Mouse (Mus musculus): ENCODE results near the gene Lmtk3. TPM values are rescaled to one million over a fixed set of nuclear protein-coding genes. Genes with fewer than 3 reads are reported as not detected.

Lmtk3 gene
- polyA plus RNA-seq, 1 experiment from 2014 or later: 17.2 TPM

DNA sequence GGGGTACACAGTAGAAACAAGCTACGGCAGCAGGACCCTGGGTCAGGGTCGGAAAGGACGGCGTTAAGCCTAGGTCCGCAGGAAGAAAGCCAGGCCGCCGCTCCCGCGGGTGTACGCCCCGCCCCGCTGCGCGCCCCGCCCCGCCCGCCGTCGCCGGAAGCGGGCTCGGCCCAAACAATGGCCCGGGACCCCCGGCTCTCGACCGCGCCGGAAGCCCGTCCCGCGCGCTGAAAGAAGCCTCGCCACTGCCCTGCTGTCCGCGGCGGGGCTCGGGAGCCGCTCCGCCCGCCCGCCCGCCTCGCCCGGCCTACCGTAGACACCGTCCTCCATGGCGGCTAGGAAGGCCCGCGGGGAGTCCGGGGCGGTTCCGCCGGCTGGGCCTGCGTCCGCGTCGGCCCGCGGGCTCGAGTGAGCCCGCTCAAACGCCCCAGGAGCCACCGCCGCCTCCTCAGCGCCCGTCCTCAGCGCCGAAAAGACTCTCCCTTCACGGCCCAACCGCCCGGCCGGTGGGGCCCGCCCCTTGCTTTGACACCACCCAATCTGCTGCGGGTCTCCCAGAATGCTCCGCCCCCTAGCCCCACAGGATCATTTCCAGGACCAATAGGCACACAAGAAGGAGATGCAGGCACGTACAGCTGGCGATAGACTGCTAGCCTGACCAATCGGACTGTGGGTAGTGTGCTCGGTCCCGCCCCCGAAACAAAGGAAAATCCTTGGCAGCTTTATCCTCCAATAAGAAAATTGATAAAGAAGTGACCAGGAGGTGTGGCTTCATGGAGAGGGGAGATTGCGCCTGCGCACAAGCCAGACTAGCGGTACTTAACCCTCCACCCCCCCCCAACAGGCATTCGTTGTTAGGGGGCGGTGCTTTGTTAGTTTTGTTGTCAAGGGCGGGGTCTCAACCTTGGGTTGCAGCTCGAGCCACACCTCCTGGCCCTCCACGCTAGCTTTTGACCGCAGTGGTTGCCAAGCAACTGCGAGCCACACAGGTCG is 30.5 kb downstream of the Lmtk3 start, which contains the start of gene Cyth2:
Cyth2 (minus strand) TSS at position 795 of the 993 bp plus-strand sequence.
- ATAC-seq (ENCODE audit: low read depth): peak; percentile 99
- H3K4me3 ChIP-seq: peak within 1 kb of the TSS; percentile 91
- peak within 1 kb of the TSS; percentile 100 for H3K27ac ChIP-seq (replicated peaks)
- H3K4me1 ChIP-seq (replicated peaks): peaks cover 42% of the 10 kb centered on the region
- H3K4me2 ChIP-seq: peak within 1 kb of the TSS; percentile 96
- WGBS: under 1% methylated on average over 91 of the region's 92 CpGs
- H3K9me3 ChIP-seq: no peaks in the 10 kb centered on the region
- peaks cover 38% of the 10 kb centered on the region for H3K36me3 ChIP-seq
- peak within 1 kb of the TSS; percentile 100 for H3K9ac ChIP-seq
- H3K27me3 ChIP-seq: peaks cover 7% of the 10 kb centered on the region; the same call in 1 of the 2 replicates

DNA sequence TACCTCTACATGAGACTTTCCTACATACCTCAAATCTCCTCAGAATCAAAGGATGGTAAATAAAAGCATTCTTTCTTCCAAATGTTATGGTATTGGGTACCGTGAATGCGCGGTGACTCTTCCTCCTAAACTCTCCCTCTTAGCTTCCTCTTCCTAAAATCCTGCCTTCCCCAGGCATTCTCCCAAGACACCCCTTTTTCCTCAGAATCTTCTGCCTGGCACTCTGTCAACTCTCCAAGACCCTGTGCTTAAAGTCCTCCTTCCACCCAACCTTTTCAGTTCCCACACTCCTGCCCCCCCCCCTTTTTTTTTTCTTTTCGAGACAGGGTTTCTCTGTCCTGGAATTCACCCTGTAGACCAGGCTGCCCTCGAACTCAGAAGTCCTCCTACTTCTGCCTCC is 31.3 kb downstream of the Lmtk3 start:
- Histone ChIP-seq H3K36me3 (peaks cover 30% of the 10 kb centered on the region), H3K9ac (peak overlapping the region; percentile 45), H3K27me3 (peaks cover 7% of the 10 kb centered on the region), H3K9me3 (no peaks in the 10 kb centered on the region), H3K4me2 (peak overlapping the region; percentile 58), H3K27ac (replicated peaks) (peak overlapping the region; percentile 78), H3K4me3 (peak overlapping the region; percentile 35), H3K4me1 (replicated peaks) (peaks cover 38% of the 10 kb centered on the region)
- 4% methylated on average over 5 of the region's 5 CpGs for WGBS
- ATAC-seq (ENCODE audit: low read depth): no peak

DNA sequence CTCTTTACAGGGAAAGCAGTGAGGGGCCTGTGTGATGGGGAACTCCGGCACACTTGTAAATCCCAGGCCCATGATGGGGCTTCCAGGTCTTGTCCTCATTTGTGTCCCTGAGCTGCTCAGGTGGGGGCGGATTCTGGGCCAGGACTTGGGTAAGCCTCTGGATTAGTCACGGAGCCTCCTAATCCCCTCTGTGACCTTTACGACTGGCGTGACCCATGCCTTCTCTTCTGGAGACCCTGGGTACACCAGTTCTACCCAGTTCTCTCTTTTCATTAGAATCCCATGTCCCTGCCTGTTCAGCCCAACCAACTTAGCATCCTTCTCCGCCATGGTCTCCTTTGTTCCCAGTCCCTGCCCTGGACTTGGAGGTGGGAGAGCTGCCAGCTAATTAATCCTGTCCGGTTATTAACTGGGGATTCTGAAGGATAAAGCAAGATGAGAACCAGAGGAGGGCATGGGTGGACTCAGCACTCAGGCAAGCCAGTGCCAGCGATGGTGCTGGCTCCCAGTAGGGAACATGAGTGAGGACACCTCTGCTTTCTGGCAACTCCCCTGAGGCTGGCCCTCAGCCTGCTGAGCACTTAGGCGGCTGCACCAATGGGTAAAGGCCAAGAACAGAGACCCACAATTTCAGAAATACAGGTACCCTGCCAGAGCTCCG is 31.9 kb downstream of the Lmtk3 start:
- peaks cover 24% of the 10 kb centered on the region for H3K36me3 ChIP-seq
- peak overlapping the region; percentile 35; the same call in 1 of the 2 replicates for H3K4me3 ChIP-seq
- H3K4me1 ChIP-seq (replicated peaks): peaks cover 38% of the 10 kb centered on the region
- H3K9me3 ChIP-seq: no peaks in the 10 kb centered on the region
- H3K27ac ChIP-seq (replicated peaks): peak overlapping the region; percentile 78
- H3K9ac ChIP-seq: peak overlapping the region; percentile 45
- WGBS: 45% methylated on average over 10 of the region's 10 CpGs
- no peak for ATAC-seq (ENCODE audit: low read depth)
- peak overlapping the region; percentile 58 for H3K4me2 ChIP-seq
- H3K27me3 ChIP-seq: peaks cover 13% of the 10 kb centered on the region

DNA sequence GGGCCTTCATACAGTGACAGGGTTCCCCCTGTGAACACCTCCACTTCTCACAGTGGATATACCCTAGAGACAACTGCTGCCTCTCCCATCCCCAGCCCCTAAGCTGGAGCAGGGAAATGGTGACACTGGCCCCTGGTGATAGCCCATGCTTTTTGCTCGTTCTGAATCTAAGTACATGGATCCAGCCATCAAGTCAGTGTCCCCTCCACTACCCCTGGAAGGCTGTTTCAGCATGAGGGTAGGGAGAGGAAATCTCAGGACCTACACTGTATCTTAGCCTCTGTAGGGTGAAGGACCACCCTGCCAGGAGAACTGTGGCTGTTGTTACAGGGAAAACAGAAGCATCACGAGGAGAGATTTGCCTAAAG is 32.4 kb downstream of the Lmtk3 start:
- Histone ChIP-seq H3K9ac (no peak overlapping the region), H3K4me1 (replicated peaks) (peaks cover 38% of the 10 kb centered on the region), H3K27ac (replicated peaks) (peak overlapping the region; percentile 78; the same call in 1 of the 2 replicates), H3K4me3 (no peak overlapping the region), H3K9me3 (no peaks in the 10 kb centered on the region), H3K4me2 (no peak overlapping the region), H3K27me3 (peaks cover 17% of the 10 kb centered on the region), H3K36me3 (peaks cover 19% of the 10 kb centered on the region)
- ATAC-seq (ENCODE audit: low read depth): no peak
- 74% methylated on average over 2 of the region's 2 CpGs for WGBS

DNA sequence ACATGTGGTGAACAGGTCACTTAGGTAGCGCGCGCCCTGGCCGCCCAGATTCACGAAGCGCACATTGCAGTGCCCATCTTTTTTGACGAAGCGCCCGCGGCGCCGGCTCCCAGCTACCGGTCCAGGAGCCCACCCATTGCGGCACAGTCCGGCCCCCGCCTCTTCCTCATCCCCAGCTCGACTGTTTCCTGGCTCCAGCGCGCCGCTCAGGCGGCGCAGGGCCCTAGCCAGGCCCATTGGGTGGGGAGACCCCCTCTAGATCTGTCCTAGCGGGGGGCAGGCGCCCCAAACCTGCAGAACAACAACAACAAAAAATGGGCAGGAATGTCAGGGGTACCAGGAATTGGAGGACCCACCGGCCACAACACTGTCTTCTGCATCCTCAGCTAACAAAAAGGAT is 36.3 kb downstream of the Lmtk3 start:
- H3K36me3 ChIP-seq: peaks cover 22% of the 10 kb centered on the region
- H3K4me3 ChIP-seq: no peak overlapping the region
- peaks cover 13% of the 10 kb centered on the region for H3K4me1 ChIP-seq (replicated peaks)
- H3K27ac ChIP-seq (replicated peaks): no peak overlapping the region
- 0 out of 2 replicates have a peak overlapping the region, but pooled peaks have one; percentile 22 for H3K9ac ChIP-seq
- no peak for ATAC-seq (ENCODE audit: low read depth)
- 18% methylated on average over 25 of the region's 25 CpGs for WGBS
- peaks cover 18% of the 10 kb centered on the region for H3K27me3 ChIP-seq
- H3K9me3 ChIP-seq: no peaks in the 10 kb centered on the region
- peak overlapping the region; percentile 9; the same call in 1 of the 2 replicates for H3K4me2 ChIP-seq

DNA sequence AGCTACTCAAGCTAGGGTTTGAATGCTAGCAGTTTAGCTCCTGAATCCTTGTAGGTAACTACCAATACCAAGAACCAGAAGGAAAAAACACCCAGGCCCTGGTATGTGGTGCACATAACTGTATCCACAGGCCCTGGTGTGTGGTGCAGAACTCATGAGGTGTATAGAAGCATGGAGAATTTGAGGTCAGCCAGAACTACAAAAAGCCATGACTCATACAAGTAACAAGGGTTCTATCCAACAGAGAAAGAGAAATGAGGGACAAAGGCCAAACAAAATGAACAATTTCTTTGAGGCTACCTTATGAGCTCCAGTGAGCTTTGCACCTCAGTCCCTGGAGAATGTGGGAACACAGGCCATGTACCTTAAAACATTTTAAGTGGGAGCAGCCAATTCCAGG is 37.4 kb downstream of the Lmtk3 start:
- no peak overlapping the region for H3K27ac ChIP-seq (replicated peaks)
- no peak for ATAC-seq (ENCODE audit: low read depth)
- peaks cover 3% of the 10 kb centered on the region for H3K4me1 ChIP-seq (replicated peaks)
- no peak overlapping the region for H3K9ac ChIP-seq
- H3K9me3 ChIP-seq: no peaks in the 10 kb centered on the region
- H3K4me2 ChIP-seq: no peak overlapping the region
- H3K36me3 ChIP-seq: peaks cover 33% of the 10 kb centered on the region
- no peak overlapping the region for H3K4me3 ChIP-seq
- H3K27me3 ChIP-seq: peaks cover 18% of the 10 kb centered on the region

DNA sequence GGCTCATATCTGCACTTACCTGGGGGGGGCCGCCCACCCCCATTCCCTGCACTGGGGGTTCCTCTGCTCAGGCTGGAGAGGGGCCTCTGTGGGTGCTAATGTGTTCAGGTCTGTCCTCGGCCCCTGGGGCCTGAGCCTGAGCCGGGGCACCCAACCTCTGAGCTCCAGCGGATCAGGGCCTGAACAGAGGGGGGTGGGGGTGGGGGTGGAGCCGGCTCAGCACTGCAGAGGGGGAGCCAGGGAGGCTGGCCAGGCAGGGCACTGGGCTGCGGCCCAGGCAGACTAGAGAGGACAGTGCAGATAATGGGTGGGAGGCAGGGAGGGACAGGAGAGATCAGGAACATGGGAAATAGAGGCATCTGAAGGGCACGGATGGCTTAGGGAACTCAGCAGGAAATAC is 41.1 kb downstream of the Lmtk3 start, which contains the start of gene Kcnj14:
Kcnj14 (minus strand) TSS at position 185 of the 400 bp plus-strand sequence.
- peak within 1 kb of the TSS; percentile 22; the same call in 1 of the 2 replicates for H3K9ac ChIP-seq
- H3K9me3 ChIP-seq: no peaks in the 10 kb centered on the region
- ATAC-seq (ENCODE audit: low read depth): no peak
- WGBS: 77% methylated on average over 7 of the region's 7 CpGs
- H3K4me1 ChIP-seq (replicated peaks): peaks cover 2% of the 10 kb centered on the region
- peaks cover 66% of the 10 kb centered on the region for H3K36me3 ChIP-seq
- H3K4me2 ChIP-seq: no peak within 1 kb of the TSS
- H3K27me3 ChIP-seq: peaks cover 12% of the 10 kb centered on the region
- H3K4me3 ChIP-seq: no peak within 1 kb of the TSS
- no peak within 1 kb of the TSS for H3K27ac ChIP-seq (replicated peaks)

DNA sequence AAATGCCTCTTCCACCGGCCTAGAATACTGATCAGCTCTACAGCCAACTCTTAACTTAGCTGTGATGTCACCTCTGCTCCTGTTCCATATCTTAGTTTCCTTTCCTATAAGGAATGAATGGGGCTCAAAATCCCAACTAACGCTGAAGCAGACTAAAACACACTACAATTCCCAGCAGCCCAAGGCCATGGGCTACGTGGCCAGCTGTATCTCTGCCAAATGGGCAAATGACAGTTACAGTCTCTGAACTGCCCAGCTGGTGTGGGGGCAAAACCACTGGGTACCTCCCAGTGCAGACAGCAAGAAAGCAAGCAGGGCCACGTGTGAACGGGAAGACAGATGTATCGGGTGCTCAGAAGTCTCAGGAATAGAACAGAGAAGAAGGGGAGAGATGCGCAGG is 43.1 kb downstream of the Lmtk3 start:
- no peak for ATAC-seq (ENCODE audit: low read depth)
- 92% methylated on average over 7 of the region's 7 CpGs for WGBS
- H3K27ac ChIP-seq (replicated peaks): no peak overlapping the region
- no peak overlapping the region for H3K9ac ChIP-seq
- H3K4me1 ChIP-seq (replicated peaks): peaks cover 18% of the 10 kb centered on the region
- H3K4me3 ChIP-seq: no peak overlapping the region
- no peaks in the 10 kb centered on the region for H3K9me3 ChIP-seq
- H3K4me2 ChIP-seq: no peak overlapping the region
- H3K27me3 ChIP-seq: peaks cover 4% of the 10 kb centered on the region
- peaks cover 64% of the 10 kb centered on the region for H3K36me3 ChIP-seq

DNA sequence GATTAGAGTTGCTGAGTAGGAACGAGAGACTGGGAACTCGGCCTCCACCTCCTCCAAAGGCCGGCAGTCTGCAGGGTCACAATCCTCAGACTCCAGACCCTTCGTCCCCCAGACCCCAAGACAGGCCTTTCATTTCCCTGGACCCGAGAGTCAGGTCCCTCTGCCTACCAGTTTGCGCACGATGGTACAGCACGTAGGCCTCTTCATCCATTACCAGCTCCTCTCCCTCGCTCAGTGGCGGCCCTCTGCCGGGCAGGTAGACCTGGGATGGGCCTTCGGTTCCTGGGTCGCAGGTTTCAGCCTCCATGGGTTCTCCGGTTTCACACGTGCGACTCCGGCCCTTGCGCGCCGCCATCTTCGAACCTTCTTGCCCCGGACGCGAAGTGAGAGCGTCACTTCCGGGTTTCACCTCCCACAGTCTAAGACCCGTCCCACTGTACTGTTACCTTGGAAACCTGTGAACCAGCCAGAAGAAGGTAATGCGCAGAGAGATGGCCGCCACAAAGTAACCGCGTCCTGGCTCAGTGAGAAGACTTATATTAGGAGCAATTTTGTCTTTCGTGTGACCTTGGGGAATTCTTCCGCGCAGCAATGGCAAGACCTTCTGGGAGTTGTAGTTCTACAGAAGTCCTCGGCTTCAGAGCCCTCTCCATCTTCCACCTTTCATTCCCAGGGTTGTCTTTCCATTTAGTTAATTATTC is 47.0 kb downstream of the Lmtk3 start, which contains the start of gene Grwd1:
Grwd1 (minus strand) TSS at position 518 of the 701 bp plus-strand sequence.
- Histone ChIP-seq H3K27ac (replicated peaks) (peak within 1 kb of the TSS; percentile 89), H3K4me3 (peak within 1 kb of the TSS; percentile 86), H3K9me3 (no peaks in the 10 kb centered on the region), H3K36me3 (peaks cover 36% of the 10 kb centered on the region), H3K27me3 (peaks cover 43% of the 10 kb centered on the region), H3K4me1 (replicated peaks) (peaks cover 39% of the 10 kb centered on the region), H3K9ac (peak within 1 kb of the TSS; percentile 75), H3K4me2 (peak within 1 kb of the TSS; percentile 88)
- WGBS: 0% methylated on average over 35 of the region's 35 CpGs
- peak; percentile 90 for ATAC-seq (ENCODE audit: low read depth)

DNA sequence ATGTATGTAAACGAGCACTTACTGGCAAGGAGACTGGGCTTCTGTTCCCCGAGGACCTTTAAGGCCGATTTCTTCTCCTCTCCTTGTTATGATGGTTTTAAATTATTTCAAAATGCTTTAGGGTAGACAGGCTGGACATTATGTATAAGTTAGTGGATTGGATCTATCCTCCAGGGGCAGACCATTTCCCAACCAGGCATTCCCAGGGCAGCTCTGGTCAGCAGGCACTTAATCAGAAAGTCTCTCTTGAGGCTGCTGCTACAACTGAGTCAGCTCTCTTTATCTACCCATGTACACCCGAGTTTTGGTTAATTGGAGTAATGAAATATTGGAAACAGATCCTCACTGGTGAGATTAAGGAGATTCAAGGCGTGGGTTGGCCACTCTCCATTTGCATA is 47.6 kb downstream of the Lmtk3 start:
- Histone ChIP-seq H3K27ac (replicated peaks) (peak overlapping the region; percentile 89), H3K27me3 (peaks cover 49% of the 10 kb centered on the region), H3K9ac (peak overlapping the region; percentile 75; the same call in 1 of the 2 replicates), H3K4me2 (peak overlapping the region; percentile 88), H3K9me3 (no peaks in the 10 kb centered on the region), H3K4me3 (peak overlapping the region; percentile 86), H3K36me3 (peaks cover 30% of the 10 kb centered on the region), H3K4me1 (replicated peaks) (peaks cover 39% of the 10 kb centered on the region)
- ATAC-seq (ENCODE audit: low read depth): peak; percentile 62
- WGBS: 16% methylated on average over 5 of the region's 5 CpGs

DNA sequence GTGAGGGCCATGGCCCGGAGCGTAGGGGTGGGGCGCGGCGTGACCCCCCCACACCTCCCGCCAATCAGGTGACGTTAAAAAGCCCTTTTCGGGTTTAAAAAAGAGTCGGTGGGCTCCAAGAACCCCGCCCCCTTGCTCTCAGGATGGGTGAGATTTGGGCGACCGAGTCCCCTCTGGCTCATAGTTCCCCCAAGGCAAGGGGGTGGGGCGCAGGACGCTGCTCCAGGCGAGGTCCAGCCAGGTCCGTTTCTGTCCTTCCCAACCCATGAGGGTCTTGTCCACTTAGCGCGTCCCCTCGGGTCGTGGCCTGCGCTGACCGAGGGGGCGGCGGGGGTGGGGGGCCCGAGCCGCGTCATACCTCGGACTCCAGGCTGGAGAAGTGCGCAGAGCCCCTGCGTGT is 48.9 kb downstream of the Lmtk3 start:
- WGBS: 12% methylated on average over 30 of the region's 30 CpGs

More for the DNA sequence above, 48.9 kb downstream of the Lmtk3 start:
- peaks cover 17% of the 10 kb centered on the region for H3K36me3 ChIP-seq
- H3K9me3 ChIP-seq: no peaks in the 10 kb centered on the region
- H3K27ac ChIP-seq (replicated peaks): no peak overlapping the region
- H3K4me3 ChIP-seq: peak overlapping the region; percentile 35
- peak overlapping the region; percentile 57; the same call in 1 of the 2 replicates for H3K9ac ChIP-seq
- no peak for ATAC-seq (ENCODE audit: low read depth)
- H3K4me1 ChIP-seq (replicated peaks): peaks cover 39% of the 10 kb centered on the region
- peaks cover 62% of the 10 kb centered on the region for H3K27me3 ChIP-seq
- peak overlapping the region; percentile 50 for H3K4me2 ChIP-seq

Data from neural tube, embryonic 13.5 days (tissue).